Mouse (Mus musculus): Measurements from ENCODE around the gene Celf2. TPM values are rescaled to one million over a fixed set of nuclear protein-coding genes. Genes with fewer than 3 reads are reported as not detected.
"Not testable (repeated sequence)": the region's sequence is repeated elsewhere in the genome, so short reads cannot be mapped to it uniquely, and the experiment has no call there.

Gene Celf2
- polyA plus RNA-seq, 1 experiment, result 8.9 TPM

DNA sequence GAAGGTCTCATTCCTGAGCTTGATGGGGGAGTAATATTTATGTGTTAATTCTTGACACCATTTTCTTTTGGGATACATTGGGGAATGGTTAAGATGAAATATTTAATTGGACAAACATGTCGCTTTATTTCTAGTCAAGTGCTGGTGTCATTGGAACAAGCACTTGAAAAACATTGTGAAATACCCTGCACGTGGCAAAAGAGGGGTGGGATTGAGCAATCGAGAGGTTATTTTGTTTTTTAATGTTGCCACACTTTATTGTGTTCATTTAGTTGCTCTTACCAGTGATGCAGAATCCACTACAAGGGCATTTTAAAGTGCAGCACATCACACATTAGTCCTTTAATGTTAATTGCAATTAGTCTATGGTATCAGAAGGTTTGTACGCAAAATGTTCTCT is 242.2 kb downstream of the Celf2 start:
- no peaks in the 10 kb centered on the region for H3K27me3 ChIP-seq (ENCODE audit: control insufficient read depth, insufficient read depth, low read length)
- no peaks in the 10 kb centered on the region for H3K36me3 ChIP-seq (ENCODE audit: control insufficient read depth, insufficient read depth, low read length)
- no peak overlapping the region for H3K4me3 ChIP-seq (ENCODE audit: low read depth, low read length)
- H3K27ac ChIP-seq (ENCODE audit: insufficient read depth, low read depth, low read length), result no peak overlapping the region
- H3K4me1 ChIP-seq (ENCODE audit: control insufficient read depth, insufficient read depth, insufficient read length, low read length), result no peaks in the 10 kb centered on the region
- 75% methylated on average over 4 of the region's 4 CpGs for WGBS
- no peak for TF ChIP-seq CTCF (IDR thresholded peaks at IDR 0.05; ENCODE audit: extremely low read depth, insufficient read length, insufficient replicate concordance, low read depth, low read length)

GRCm38 (mm10) chr2:7262668-7263067 is 246.7 kb downstream of the Celf2 start:
- H3K4me3 ChIP-seq (ENCODE audit: low read depth, low read length); H3K27me3 ChIP-seq (ENCODE audit: control insufficient read depth, insufficient read depth, low read length); H3K27ac ChIP-seq (ENCODE audit: insufficient read depth, low read depth, low read length); H3K36me3 ChIP-seq (ENCODE audit: control insufficient read depth, insufficient read depth, low read length); H3K4me1 ChIP-seq (ENCODE audit: control insufficient read depth, insufficient read depth, insufficient read length, low read length): not testable (repeated sequence)

- WGBS, result 71% methylated on average over 4 of the region's 4 CpGs
- Histone ChIP-seq H3K27me3 (ENCODE audit: control insufficient read depth, insufficient read depth, low read length) (no peaks in the 10 kb centered on the region), H3K27ac (ENCODE audit: insufficient read depth, low read depth, low read length) (no peak overlapping the region), H3K36me3 (ENCODE audit: control insufficient read depth, insufficient read depth, low read length) (no peaks in the 10 kb centered on the region), H3K4me1 (ENCODE audit: control insufficient read depth, insufficient read depth, insufficient read length, low read length) (no peaks in the 10 kb centered on the region), H3K4me3 (ENCODE audit: low read depth, low read length) (no peak overlapping the region)
- TF ChIP-seq POLR2A (IDR thresholded peaks at IDR 0.05; ENCODE audit: low read depth, low read length) (no peak), CTCF (IDR thresholded peaks at IDR 0.05; ENCODE audit: extremely low read depth, insufficient read length, insufficient replicate concordance, low read depth, low read length) (no peak)
These were observed 249.2 kb downstream of the Celf2 start for GRCm38 (mm10) chr2:7260186-7260585.

DNA sequence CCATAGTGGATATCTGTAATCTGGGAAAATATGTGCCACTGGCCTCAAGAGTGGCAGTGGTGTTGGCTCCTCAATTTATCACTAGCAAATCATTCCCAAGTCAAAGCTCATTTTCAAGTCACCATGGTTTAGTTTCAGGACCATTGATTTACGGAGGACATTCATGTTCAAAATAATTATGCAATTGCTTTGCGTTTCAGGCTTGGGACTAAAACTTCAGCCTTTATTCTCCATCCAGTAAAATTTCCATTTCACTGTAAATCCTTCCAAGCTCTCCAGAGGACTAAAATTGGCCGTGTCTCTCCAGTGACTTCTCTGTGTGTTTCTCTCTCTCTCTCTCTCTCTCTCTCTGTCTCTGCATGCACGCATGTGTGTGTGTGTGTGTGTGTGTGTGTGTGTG is 249.7 kb downstream of the Celf2 start:
- Histone ChIP-seq H3K27me3 (ENCODE audit: control insufficient read depth, insufficient read depth, low read length) (0 out of 2 replicates have a peak, but pooled peaks cover under 1% of the 10 kb centered on the region), H3K36me3 (ENCODE audit: control insufficient read depth, insufficient read depth, low read length) (no peaks in the 10 kb centered on the region), H3K27ac (ENCODE audit: insufficient read depth, low read depth, low read length) (no peak overlapping the region), H3K4me3 (ENCODE audit: low read depth, low read length) (no peak overlapping the region), H3K4me1 (ENCODE audit: control insufficient read depth, insufficient read depth, insufficient read length, low read length) (no peaks in the 10 kb centered on the region)
- 83% methylated on average over 4 of the region's 4 CpGs for WGBS
- TF ChIP-seq CTCF (IDR thresholded peaks at IDR 0.05; ENCODE audit: extremely low read depth, insufficient read length, insufficient replicate concordance, low read depth, low read length) (no peak), POLR2A (IDR thresholded peaks at IDR 0.05; ENCODE audit: low read depth, low read length) (no peak)

GRCm38 (mm10) chr2:7256023-7256422 is 253.3 kb downstream of the Celf2 start:
- 74% methylated on average over 1 of the region's 1 CpGs for WGBS
- H3K36me3 ChIP-seq (ENCODE audit: control insufficient read depth, insufficient read depth, low read length), result no peaks in the 10 kb centered on the region
- peaks cover 6% of the 10 kb centered on the region; the same call in 1 of the 2 replicates for H3K27me3 ChIP-seq (ENCODE audit: control insufficient read depth, insufficient read depth, low read length)
- H3K27ac ChIP-seq (ENCODE audit: insufficient read depth, low read depth, low read length), result no peak overlapping the region
- H3K4me1 ChIP-seq (ENCODE audit: control insufficient read depth, insufficient read depth, insufficient read length, low read length), result no peaks in the 10 kb centered on the region
- no peak for TF ChIP-seq POLR2A (IDR thresholded peaks at IDR 0.05; ENCODE audit: low read depth, low read length)
- no peak for TF ChIP-seq CTCF (IDR thresholded peaks at IDR 0.05; ENCODE audit: extremely low read depth, insufficient read length, insufficient replicate concordance, low read depth, low read length)
- no peak overlapping the region for H3K4me3 ChIP-seq (ENCODE audit: low read depth, low read length)

DNA sequence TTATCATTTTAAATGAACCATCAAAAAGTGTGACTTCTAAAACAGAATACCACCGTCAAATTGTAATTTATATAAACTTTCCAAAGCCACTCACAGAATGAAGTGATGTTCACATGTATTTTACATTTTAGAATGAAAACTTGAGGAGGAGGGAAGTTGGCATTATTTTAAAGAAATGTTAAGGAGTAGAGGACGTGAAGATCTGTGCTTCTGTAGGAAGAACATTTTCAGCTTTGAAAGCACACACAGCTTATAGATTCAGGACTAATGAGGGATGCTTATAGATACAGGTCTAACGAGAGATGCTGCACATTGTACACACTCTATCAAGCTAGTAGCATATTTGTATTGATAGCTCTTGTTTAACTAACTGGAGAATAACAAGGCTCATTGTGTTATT is 254.0 kb downstream of the Celf2 start:
- TF ChIP-seq POLR2A (IDR thresholded peaks at IDR 0.05; ENCODE audit: low read depth, low read length), result no peak
- Histone ChIP-seq H3K4me3 (ENCODE audit: low read depth, low read length) (no peak overlapping the region), H3K27ac (ENCODE audit: insufficient read depth, low read depth, low read length) (no peak overlapping the region), H3K4me1 (ENCODE audit: control insufficient read depth, insufficient read depth, insufficient read length, low read length) (peaks cover 2% of the 10 kb centered on the region; the same call in 1 of the 2 replicates), H3K27me3 (ENCODE audit: control insufficient read depth, insufficient read depth, low read length) (peaks cover 6% of the 10 kb centered on the region; the same call in 1 of the 2 replicates), H3K36me3 (ENCODE audit: control insufficient read depth, insufficient read depth, low read length) (no peaks in the 10 kb centered on the region)
- 76% methylated on average over 3 of the region's 3 CpGs for WGBS

DNA sequence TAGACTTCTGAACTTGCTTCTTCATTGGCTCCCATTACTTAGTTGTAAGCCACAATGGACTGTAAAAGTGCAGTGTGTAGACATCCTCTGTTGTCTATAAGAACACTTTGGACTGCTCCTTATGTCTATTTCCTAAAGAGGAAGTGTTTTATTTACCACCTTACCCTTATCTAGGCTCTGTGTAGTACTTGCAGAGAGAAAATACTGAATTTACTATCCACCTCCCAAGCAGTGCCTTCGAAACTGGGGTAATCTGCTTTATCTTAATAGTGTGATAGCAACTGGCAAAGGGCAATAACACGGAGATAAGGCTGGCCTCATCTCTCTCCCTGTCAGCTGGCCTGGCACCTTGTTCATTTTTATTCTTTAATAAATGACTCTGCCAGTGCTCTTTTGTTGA is 259.0 kb downstream of the Celf2 start:
- WGBS, result 18% methylated on average over 2 of the region's 2 CpGs
- no peak overlapping the region for H3K4me3 ChIP-seq (ENCODE audit: low read depth, low read length)
- no peaks in the 10 kb centered on the region for H3K36me3 ChIP-seq (ENCODE audit: control insufficient read depth, insufficient read depth, low read length)
- H3K4me1 ChIP-seq (ENCODE audit: control insufficient read depth, insufficient read depth, insufficient read length, low read length), result peaks cover 4% of the 10 kb centered on the region; the same call in 1 of the 2 replicates
- no peak overlapping the region for H3K27ac ChIP-seq (ENCODE audit: insufficient read depth, low read depth, low read length)
- peaks cover 8% of the 10 kb centered on the region; the same call in 1 of the 2 replicates for H3K27me3 ChIP-seq (ENCODE audit: control insufficient read depth, insufficient read depth, low read length)
- no peak for TF ChIP-seq CTCF (IDR thresholded peaks at IDR 0.05; ENCODE audit: extremely low read depth, insufficient read length, insufficient replicate concordance, low read depth, low read length)
- no peak for TF ChIP-seq POLR2A (IDR thresholded peaks at IDR 0.05; ENCODE audit: low read depth, low read length)

- Histone ChIP-seq H3K27ac (ENCODE audit: insufficient read depth, low read depth, low read length) (no peak overlapping the region), H3K36me3 (ENCODE audit: control insufficient read depth, insufficient read depth, low read length) (no peaks in the 10 kb centered on the region), H3K4me3 (ENCODE audit: low read depth, low read length) (no peak overlapping the region), H3K27me3 (ENCODE audit: control insufficient read depth, insufficient read depth, low read length) (0 out of 2 replicates have a peak, but pooled peaks cover 5% of the 10 kb centered on the region), H3K4me1 (ENCODE audit: control insufficient read depth, insufficient read depth, insufficient read length, low read length) (peaks cover 4% of the 10 kb centered on the region; the same call in 1 of the 2 replicates)
- no peak for TF ChIP-seq CTCF (IDR thresholded peaks at IDR 0.05; ENCODE audit: extremely low read depth, insufficient read length, insufficient replicate concordance, low read depth, low read length)
- no peak for TF ChIP-seq POLR2A (IDR thresholded peaks at IDR 0.05; ENCODE audit: low read depth, low read length)
These were observed 260.4 kb downstream of the Celf2 start for GRCm38 (mm10) chr2:7249002-7249401.
